Mouse (Mus musculus) gastrocnemius, postnatal 10 days (tissue): ENCODE measurements at regions not wholly inside any gene's neighbourhood (a gene's known extent, or its start where the extent isn't known, plus 50 kb on each side); places are given as distances from the start of the nearest gene placed in this dataset.

Experiments
- DNase-seq: peaks from one replicate; pipeline ENCODE4 v3.0.0; 2021; ENCODE audit warnings: mixed read lengths

- no peak for DNase-seq
These were observed 639.2 kb upstream of the Gm11114 start for GRCm38 (mm10) chr9:84673327-84673726.

GRCm38 (mm10) chr9:84678416-84678815, 634.2 kb upstream of the Gm11114 start:
- DNase-seq = no peak

- no peak for DNase-seq
These were observed 593.9 kb upstream of the Gm11114 start for GRCm38 (mm10) chr9:84718615-84719191.

GRCm38 (mm10) chr9:84719396-84719795, 593.2 kb upstream of the Gm11114 start:
- no peak for DNase-seq

GRCm38 (mm10) chr9:84720454-84720853, 592.1 kb upstream of the Gm11114 start:
- no peak for DNase-seq

GRCm38 (mm10) chr9:84739266-84739665, 573.3 kb upstream of the Gm11114 start:
- DNase-seq = no peak

GRCm38 (mm10) chr9:84740336-84740735, 572.2 kb upstream of the Gm11114 start:
- DNase-seq = no peak

GRCm38 (mm10) chr9:84754332-84754731, 558.2 kb upstream of the Gm11114 start:
- no peak for DNase-seq

- DNase-seq = no peak
These were observed 557.7 kb upstream of the Gm11114 start for GRCm38 (mm10) chr9:84754828-84755227.

GRCm38 (mm10) chr9:84774348-84774747, 538.2 kb upstream of the Gm11114 start:
- DNase-seq = no peak

- no peak for DNase-seq
These were observed 537.4 kb upstream of the Gm11114 start for GRCm38 (mm10) chr9:84775190-84775589.

GRCm38 (mm10) chr9:84779125-84779524, 533.4 kb upstream of the Gm11114 start:
- no peak for DNase-seq

GRCm38 (mm10) chr9:84825768-84826167, 486.8 kb upstream of the Gm11114 start:
- DNase-seq = peak; percentile 8

GRCm38 (mm10) chr9:84828934-84829333, 483.6 kb upstream of the Gm11114 start:
- no peak for DNase-seq

GRCm38 (mm10) chr9:84830639-84831038, 481.9 kb upstream of the Gm11114 start:
- no peak for DNase-seq

- no peak for DNase-seq
These were observed 475.1 kb upstream of the Gm11114 start for GRCm38 (mm10) chr9:84837498-84837897.

- DNase-seq = no peak
These were observed 468.6 kb upstream of the Gm11114 start for GRCm38 (mm10) chr9:84844021-84844420.

- no peak for DNase-seq
These were observed 451.0 kb upstream of the Gm11114 start for GRCm38 (mm10) chr9:84861600-84861999.

- DNase-seq = no peak
These were observed 449.1 kb upstream of the Gm11114 start for GRCm38 (mm10) chr9:84863431-84863830.

- DNase-seq = no peak
These were observed 418.4 kb upstream of the Gm11114 start for GRCm38 (mm10) chr9:84894148-84894547.

GRCm38 (mm10) chr9:84896073-84896472, 416.5 kb upstream of the Gm11114 start:
- no peak for DNase-seq

- DNase-seq = no peak
These were observed 411.9 kb upstream of the Gm11114 start for GRCm38 (mm10) chr9:84900643-84901042.

GRCm38 (mm10) chr9:84906244-84906643, 406.3 kb upstream of the Gm11114 start:
- DNase-seq = no peak

- DNase-seq = no peak
These were observed 399.3 kb upstream of the Gm11114 start for GRCm38 (mm10) chr9:84913321-84913720.

GRCm38 (mm10) chr9:84922306-84922705, 390.3 kb upstream of the Gm11114 start:
- no peak for DNase-seq
